8 mouse cellular contexts compared by ENCODE assay signal in the genomic region with DNA sequence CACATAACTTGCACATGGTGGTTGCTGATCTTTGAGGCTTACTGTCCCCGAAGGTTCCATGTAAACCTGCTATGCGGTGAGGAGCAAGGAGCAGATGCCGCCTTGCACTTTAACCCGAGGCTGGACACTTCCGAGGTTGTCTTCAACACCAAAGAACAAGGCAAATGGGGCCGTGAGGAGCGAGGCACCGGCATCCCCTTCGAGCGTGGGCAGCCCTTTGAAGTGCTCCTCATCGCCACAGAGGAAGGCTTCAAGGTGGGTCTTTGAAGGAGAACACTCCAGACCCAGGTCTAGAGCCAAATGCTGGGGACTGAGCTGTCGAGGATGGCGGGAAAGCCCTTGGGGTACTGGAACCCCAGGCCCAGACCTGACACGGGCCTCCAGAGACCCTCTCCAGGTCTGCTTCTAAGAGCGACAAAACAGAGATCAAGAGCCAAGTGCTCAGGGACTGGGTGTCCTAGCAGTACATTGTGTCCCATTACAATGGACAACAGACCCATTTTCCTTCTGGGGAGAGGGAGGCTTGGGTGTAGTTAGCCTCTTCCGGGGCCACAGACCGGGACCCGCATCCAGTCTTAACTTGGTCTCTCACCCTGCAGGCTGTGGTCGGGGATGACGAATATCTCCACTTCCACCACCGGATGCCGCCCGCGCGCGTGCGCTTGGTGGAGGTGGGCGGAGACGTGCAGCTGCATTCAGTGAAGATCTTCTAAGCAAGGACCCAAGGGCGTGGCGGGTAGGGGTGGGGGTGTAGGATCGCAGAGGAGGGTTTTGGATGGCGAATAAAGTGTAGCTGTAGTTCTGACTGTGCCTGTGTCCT. TPM values are rescaled to one million over a fixed set of nuclear protein-coding genes. Genes with fewer than 3 reads are reported as not detected.
DNase-seq lines count a peak whose midpoint lies in the region; ATAC-seq and TF ChIP-seq lines count a peak whose summit lies in the region.

No protein-coding gene starts in this region.

- TF ChIP-seq CTCF in G1E (IDR thresholded peaks at IDR 0.05; ENCODE audit: low read depth, low read length), result no peak
- TF ChIP-seq CTCF in gastrocnemius, adult 2 months (IDR thresholded peaks at IDR 0.05), result 0 out of 2 replicates have a peak, but pooled peaks have one; percentile 2

- H3K4me2 ChIP-seq in hindbrain, embryonic 16.5 days (ENCODE audit: low read length), result peak overlapping the region; percentile 57

- no peaks in the 10 kb centered on the region; the same call in 1 of the 2 replicates for H3K27me3 ChIP-seq in G1E (ENCODE audit: insufficient read depth, low read length)
- no peaks in the 10 kb centered on the region for H3K27me3 ChIP-seq in hindbrain, embryonic 16.5 days (replicated peaks; ENCODE audit: control insufficient read depth, insufficient read depth, low read length)

- peak overlapping the region; percentile 61 for H3K27ac ChIP-seq in gastrocnemius, adult 2 months
- no peak overlapping the region for H3K27ac ChIP-seq in hindbrain, embryonic 16.5 days (ENCODE audit: low read depth, low read length)

- 48% methylated on average over 33 of the region's 33 CpGs for WGBS in hindbrain, embryonic 16.5 days

- peak overlapping the region; percentile 39; the same call in 1 of the 2 replicates for H3K9ac ChIP-seq in hindbrain, embryonic 16.5 days (ENCODE audit: low read depth, low read length)

- DNase-seq in G1E (ENCODE audit: low spot score), result peak; percentile 95
- DNase-seq in gastrocnemius, adult 2 months, result peak; percentile 85
- peak; percentile 86 to 91 for DNase-seq in left cerebral cortex, adult 18-20 months (ENCODE audit: low spot score in 2 of 2)
- DNase-seq in lung, postnatal 36 days, result peak; percentile 92
- peak; percentile 93 for DNase-seq in right cerebral cortex, adult 18-20 months
- peak; percentile 60 for DNase-seq in urinary bladder, adult 2 months (ENCODE audit: low spot score)

- peaks cover 4% of the 10 kb centered on the region for H3K9me3 ChIP-seq in G1E (replicated peaks)
- H3K9me3 ChIP-seq in hindbrain, embryonic 16.5 days (ENCODE audit: control insufficient read depth, low read length), result 0 out of 2 replicates have a peak, but pooled peaks cover 3% of the 10 kb centered on the region

- H3K4me3 ChIP-seq in G1E (ENCODE audit: low read depth, low read length), result peak overlapping the region; percentile 64; the same call in 1 of the 2 replicates
- peak overlapping the region; percentile 54 for H3K4me3 ChIP-seq in gastrocnemius, adult 2 months
- H3K4me3 ChIP-seq in hindbrain, embryonic 16.5 days (ENCODE audit: low read length), result peak overlapping the region; percentile 25

- intact Hi-C loops in gastrocnemius, adult 2 months (cut with DNase I), result loop anchor here (1.0 to 5.0 kb wide), 2 partner anchors 38 to 64 kb away; a partner anchor contains a TSS

- H3K36me3 ChIP-seq in G1E (replicated peaks), result no peaks in the 10 kb centered on the region
- no peaks in the 10 kb centered on the region for H3K36me3 ChIP-seq in hindbrain, embryonic 16.5 days (ENCODE audit: control insufficient read depth, insufficient read depth, low read length)

- ATAC-seq in G1E (ENCODE audit: extremely low read depth, insufficient number of reproducible peaks, low FRiP score, poor library complexity, severe bottlenecking), result peak; percentile 89
- peak; percentile 95 for ATAC-seq in common myeloid progenitor, adult 5-6 weeks (replicated peaks; ENCODE audit: low read depth, poor library complexity, severe bottlenecking)
- ATAC-seq in hindbrain, embryonic 16.5 days, result peak; percentile 86

- peaks cover 47% of the 10 kb centered on the region for H3K4me1 ChIP-seq in G1E (ENCODE audit: insufficient read depth, low read depth, low read length)
- peaks cover 2% of the 10 kb centered on the region; the same call in 1 of the 2 replicates for H3K4me1 ChIP-seq in hindbrain, embryonic 16.5 days (ENCODE audit: control insufficient read depth, insufficient read depth, low read depth, low read length)

RNA-seq across cellular contexts. Expression of a gene that starts 2.0 kb away (rescaled TPM):
- total RNA-seq in G1E (2014; fragmentation: Nextera tagmentation), result 3.0 TPM in 1 of 2 replicates, not detected in the other
- 0.27 and 0.76 TPM in 2 replicates for total RNA-seq in G1E (2017)
- polyA plus RNA-seq in G1E (2012), result 0.49 and 0.68 TPM in 2 replicates
- 0.82 TPM in 1 of 2 replicates, not detected in the other for total RNA-seq in common myeloid progenitor, adult 5-6 weeks (2017)
- not detected for total RNA-seq in gastrocnemius, adult 2 months (2021)
- polyA plus RNA-seq in hindbrain, embryonic 16.5 days (2015; fragmentation: Nextera tagmentation; extraction: Ambion mirVana), result 4.9 and 5.3 TPM in 2 replicates
- under 1 TPM in 1 of 2 experiments, not detected in 1; 0.74 TPM for total RNA-seq in left cerebral cortex, adult 18-20 months (2021)
- polyA plus RNA-seq in urinary bladder, adult 2 months (2012; rRNA removed), result 1.3 and 3.6 TPM in 2 replicates

RNA-seq across cellular contexts. Expression of a gene that starts 15.5 kb away (rescaled TPM):
- total RNA-seq in G1E (2014; fragmentation: Nextera tagmentation) (not detected in 2 replicates), G1E (2017) (0.12 and 0.22 TPM in 2 replicates)
- polyA plus RNA-seq in G1E (2012), result 0.02 TPM in 1 of 2 replicates, not detected in the other
- total RNA-seq in common myeloid progenitor, adult 5-6 weeks (2017), result 0.37 and 0.87 TPM in 2 replicates
- total RNA-seq in gastrocnemius, adult 2 months (2021), result under 1 TPM; 0.15 to 0.28 TPM
- polyA plus RNA-seq in hindbrain, embryonic 16.5 days (2015; fragmentation: Nextera tagmentation; extraction: Ambion mirVana), result 0.54 and 0.70 TPM in 2 replicates
- total RNA-seq in left cerebral cortex, adult 18-20 months (2021), result under 1 TPM; 0.61 to 0.95 TPM
- 0.66 and 0.73 TPM in 2 replicates for polyA plus RNA-seq in urinary bladder, adult 2 months (2012; rRNA removed)

RNA-seq across cellular contexts. Expression of a gene that starts 32.0 kb away (rescaled TPM):
- total RNA-seq in G1E (2014; fragmentation: Nextera tagmentation), result 0.87 and 3.0 TPM in 2 replicates
- 1.9 and 3.4 TPM in 2 replicates for total RNA-seq in G1E (2017)
- polyA plus RNA-seq in G1E (2012), result 0.22 and 0.68 TPM in 2 replicates
- total RNA-seq in common myeloid progenitor, adult 5-6 weeks (2017), result 3.9 and 4.1 TPM in 2 replicates
- total RNA-seq in gastrocnemius, adult 2 months (2021), result 1 to 10 TPM; 2.6 to 7.3 TPM
- polyA plus RNA-seq in hindbrain, embryonic 16.5 days (2015; fragmentation: Nextera tagmentation; extraction: Ambion mirVana), result 5.3 and 6.1 TPM in 2 replicates
- total RNA-seq in left cerebral cortex, adult 18-20 months (2021), result 1 to 10 TPM; 1.9 to 2.4 TPM
- 29.4 and 39.9 TPM in 2 replicates for polyA plus RNA-seq in urinary bladder, adult 2 months (2012; rRNA removed)

RNA-seq across cellular contexts. Expression of a gene that starts 40.7 kb away (rescaled TPM):
- 102 and 127 TPM in 2 replicates for total RNA-seq in G1E (2014; fragmentation: Nextera tagmentation)
- 78.5 and 94.3 TPM in 2 replicates for total RNA-seq in G1E (2017)
- 12.9 and 33.1 TPM in 2 replicates for polyA plus RNA-seq in G1E (2012)
- total RNA-seq in common myeloid progenitor, adult 5-6 weeks (2017), result 94.7 and 95.7 TPM in 2 replicates
- total RNA-seq in gastrocnemius, adult 2 months (2021), result 100 to 1,000 TPM; 173 to 338 TPM
- 115 and 117 TPM in 2 replicates for polyA plus RNA-seq in hindbrain, embryonic 16.5 days (2015; fragmentation: Nextera tagmentation; extraction: Ambion mirVana)
- 10 to 100 TPM; 53.5 to 56.6 TPM for total RNA-seq in left cerebral cortex, adult 18-20 months (2021)
- polyA plus RNA-seq in urinary bladder, adult 2 months (2012; rRNA removed), result 246 and 303 TPM in 2 replicates

RNA-seq across cellular contexts. Expression of a gene that starts 57.4 kb away (rescaled TPM):
- total RNA-seq in G1E (2014; fragmentation: Nextera tagmentation), result 442 and 470 TPM in 2 replicates
- total RNA-seq in G1E (2017), result 251 and 279 TPM in 2 replicates
- polyA plus RNA-seq in G1E (2012), result 430 and 529 TPM in 2 replicates
- 340 and 385 TPM in 2 replicates for total RNA-seq in common myeloid progenitor, adult 5-6 weeks (2017)
- total RNA-seq in gastrocnemius, adult 2 months (2021), result 100 to 1,000 TPM; 131 to 143 TPM
- polyA plus RNA-seq in hindbrain, embryonic 16.5 days (2015; fragmentation: Nextera tagmentation; extraction: Ambion mirVana), result 117 and 127 TPM in 2 replicates
- 100 to 1,000 TPM; 427 to 456 TPM for total RNA-seq in left cerebral cortex, adult 18-20 months (2021)
- polyA plus RNA-seq in urinary bladder, adult 2 months (2012; rRNA removed), result 325 and 346 TPM in 2 replicates
